Mouse (Mus musculus) limb, embryonic 14.5 days (tissue): ENCODE data around the gene Rad51b. TPM values are rescaled to one million over a fixed set of nuclear protein-coding genes. Genes with fewer than 3 reads are reported as not detected.
A peak's percentile ranks its signal among the peaks of the same experiment; 100 is the strongest.

ENCODE experiments used
- ATAC-seq: fragments of 200-750 bp; cut with Nextera tagmentation; 2 replicates; pipeline ENCODE4 v1.8.0; 2017; ENCODE audit warnings: low read depth, moderate number of reproducible peaks, moderate TSS enrichment; ENCODE audit not compliant: low FRiP score
- DNase-seq: peaks from one replicate; pipeline ENCODE4 v3.0.0-alpha.2; 2015; ENCODE audit warnings: low spot score
- H3K27ac ChIP-seq: fragments of 300-500 bp; sonication (generic); replicated peaks from 2 replicates; pipeline ENCODE4 v1.5.1; 2014; ENCODE audit warnings: low read depth, mild to moderate bottlenecking, low read length, moderate library complexity, mixed read lengths
- H3K27me3 ChIP-seq: fragments of 300-500 bp; sonication (generic); 2 replicates; pipeline ENCODE4 v1.6.1; 2014; ENCODE audit warnings: low read length, mixed read lengths; ENCODE audit not compliant: control insufficient read depth, insufficient read depth
- H3K36me3 ChIP-seq: fragments of 300-500 bp; sonication (generic); 2 replicates; pipeline ENCODE4 v1.6.1; 2014; ENCODE audit warnings: mild to moderate bottlenecking, low read length, moderate library complexity, mixed read lengths; ENCODE audit not compliant: control insufficient read depth, insufficient read depth
- H3K4me1 ChIP-seq: fragments of 300-500 bp; sonication (generic); 2 replicates; pipeline ENCODE4 v1.6.1; 2014; ENCODE audit warnings: antibody characterized with exemption, low read length, mixed read lengths; ENCODE audit not compliant: control insufficient read depth, insufficient read depth
- H3K4me2 ChIP-seq: fragments of 300-500 bp; sonication (generic); replicated peaks from 2 replicates; pipeline ENCODE4 v1.6.1; 2014; ENCODE audit warnings: low read depth, mild to moderate bottlenecking, low read length, moderate library complexity; ENCODE audit not compliant: severe bottlenecking
- H3K4me3 ChIP-seq: fragments of 300-500 bp; sonication (generic); replicated peaks from 2 replicates; pipeline ENCODE4 v1.5.1; 2014; ENCODE audit warnings: low read length
- H3K9ac ChIP-seq: fragments of 300-500 bp; sonication (generic); 2 replicates; pipeline ENCODE4 v1.6.1; 2014; ENCODE audit warnings: mild to moderate bottlenecking, low read depth, low read length, moderate library complexity; ENCODE audit not compliant: severe bottlenecking
- H3K9me3 ChIP-seq: fragments of 300-500 bp; sonication (generic); 2 replicates; pipeline ENCODE4 v1.6.1; 2016; ENCODE audit warnings: low read length; ENCODE audit not compliant: control insufficient read depth
- POLR2A ChIP-seq: fragments of 200-500 bp; IDR thresholded peaks from 2 replicates; pipeline ENCODE4 v1.8.0; 2012; ENCODE audit warnings: inconsistent platforms, mild to moderate bottlenecking, moderate library complexity, borderline replicate concordance; ENCODE audit not compliant: insufficient read depth, insufficient read length; ENCODE audit errors: extremely low read depth
- WGBS: fragments of 180-500 bp; shearing (Covaris S2); extraction: QIAGEN DNeasy Blood & Tissue Kit; methylation state at CpG from one replicate; pipeline ENCODE4 v1.1.7; 2014; 5-methylcytosine and 5-hydroxymethylcytosine counted together
- polyA plus RNA-seq, 2 experiments: library from polyadenylated mRNA; depleted of rRNA in 1 of 2; stranded (reverse) in 1 of 2; unstranded in 1 of 2; fragments of >200 nt; fragmentation: Nextera tagmentation in 1 of 2; extraction: Ambion mirVana in 1 of 2; gene quantifications; 2 replicates each; pipeline versions ENCODE4 v1.2.1 to v1.2.3; 2012 to 2014

Rad51b gene
- polyA plus RNA-seq, 2 experiments = 3.2 to 5.7 TPM

- Histone ChIP-seq H3K9ac (no peak overlapping the region), H3K9me3 (no peaks in the 10 kb centered on the region), H3K4me1 (peaks cover 9% of the 10 kb centered on the region), H3K4me3 (no peak overlapping the region), H3K36me3 (no peaks in the 10 kb centered on the region), H3K27me3 (no peaks in the 10 kb centered on the region), H3K4me2 (no peak overlapping the region), H3K27ac (no peak overlapping the region)
- WGBS = 72% methylated on average over 4 of the region's 4 CpGs
- no peak for DNase-seq
- no peak for TF ChIP-seq POLR2A
- no peak for ATAC-seq
Measured at GRCm38 (mm10) chr12:79626555-79627080, 329.5 kb downstream of the Rad51b start.

- H3K27ac ChIP-seq = 0 out of 2 replicates have a peak overlapping the region, but pooled peaks have one; percentile 33
- ATAC-seq = no peak
- no peak overlapping the region for H3K4me2 ChIP-seq
- peaks cover 9% of the 10 kb centered on the region for H3K4me1 ChIP-seq
- H3K9me3 ChIP-seq = no peaks in the 10 kb centered on the region
- no peaks in the 10 kb centered on the region for H3K27me3 ChIP-seq
- H3K4me3 ChIP-seq = no peak overlapping the region
- no peak for TF ChIP-seq POLR2A
- H3K9ac ChIP-seq = no peak overlapping the region
- 60% methylated on average over 4 of the region's 4 CpGs for WGBS
- DNase-seq = no peak
- no peaks in the 10 kb centered on the region for H3K36me3 ChIP-seq
Measured at GRCm38 (mm10) chr12:79627351-79628120, 330.5 kb downstream of the Rad51b start.

- Histone ChIP-seq H3K4me3 (no peak overlapping the region), H3K36me3 (no peaks in the 10 kb centered on the region), H3K27me3 (no peaks in the 10 kb centered on the region), H3K27ac (0 out of 2 replicates have a peak overlapping the region, but pooled peaks have one; percentile 33), H3K4me2 (no peak overlapping the region), H3K9ac (no peak overlapping the region), H3K4me1 (peaks cover 9% of the 10 kb centered on the region), H3K9me3 (no peaks in the 10 kb centered on the region)
- TF ChIP-seq POLR2A = no peak
- no peak for DNase-seq
- no peak for ATAC-seq
- 66% methylated on average over 5 of the region's 5 CpGs for WGBS
Measured at GRCm38 (mm10) chr12:79628121-79628774, 331.2 kb downstream of the Rad51b start.

- ATAC-seq = no peak
Measured at GRCm38 (mm10) chr12:79629945-79630850, 333.1 kb downstream of the Rad51b start.

More at GRCm38 (mm10) chr12:79629945-79630850, 333.1 kb downstream of the Rad51b start:
- H3K9ac ChIP-seq = no peak overlapping the region
- no peaks in the 10 kb centered on the region for H3K27me3 ChIP-seq
- no peak overlapping the region for H3K27ac ChIP-seq
- H3K9me3 ChIP-seq = no peaks in the 10 kb centered on the region
- 87% methylated on average over 7 of the region's 7 CpGs for WGBS
- no peak overlapping the region for H3K4me2 ChIP-seq
- peaks cover 9% of the 10 kb centered on the region for H3K4me1 ChIP-seq
- no peak for DNase-seq
- H3K4me3 ChIP-seq = no peak overlapping the region
- no peak for TF ChIP-seq POLR2A
- no peaks in the 10 kb centered on the region for H3K36me3 ChIP-seq
